Mouse (Mus musculus) B cell, adult 2 months (primary cell): Measurements from ENCODE around the gene Traf3ip2.

Experiments used
- DNase-seq, 2 experiments: peaks; one replicate each; pipeline ENCODE4 v3.0.0; 2022

Traf3ip2 gene

DNA sequence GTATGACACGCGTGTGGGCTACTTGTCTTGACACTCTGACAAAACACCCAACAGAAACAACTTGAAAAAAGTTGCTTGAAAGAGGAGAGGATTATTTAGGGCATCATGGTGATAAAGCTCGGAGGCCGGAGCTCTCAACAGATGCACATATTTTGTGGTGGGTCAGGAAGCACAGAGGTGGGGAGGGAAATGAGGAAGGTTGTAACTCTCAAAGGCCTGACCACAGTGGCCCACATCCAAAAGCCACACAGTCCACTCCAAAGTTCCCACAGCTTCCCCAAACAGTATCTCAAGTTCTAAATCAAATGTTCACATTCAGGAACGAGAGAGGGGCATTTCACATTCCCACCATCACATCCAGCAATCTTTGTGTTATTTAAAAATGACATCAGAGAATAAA lies 11.7 kb upstream of the Traf3ip2 start:
- no peak for DNase-seq

DNA sequence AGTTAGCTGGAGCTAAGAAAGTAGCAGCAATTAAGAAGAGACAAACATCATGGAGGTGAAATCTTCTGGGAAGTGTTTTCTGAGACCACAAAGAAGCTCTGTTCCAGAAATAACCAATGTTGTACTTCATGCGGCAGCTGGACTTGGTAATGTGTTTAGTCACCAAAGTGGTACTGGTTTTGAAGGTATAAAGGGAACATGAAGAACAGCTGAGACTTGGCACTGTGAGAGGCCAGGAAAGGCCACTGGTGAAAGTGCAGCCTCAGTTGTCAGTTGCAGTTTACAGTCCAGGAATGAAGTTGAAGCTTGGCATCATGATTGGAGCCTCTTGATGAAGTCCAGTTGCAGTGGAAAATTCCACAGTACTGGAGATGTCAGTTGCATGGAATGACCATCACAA lies 6.3 kb upstream of the Traf3ip2 start:
- no peak for DNase-seq

DNA sequence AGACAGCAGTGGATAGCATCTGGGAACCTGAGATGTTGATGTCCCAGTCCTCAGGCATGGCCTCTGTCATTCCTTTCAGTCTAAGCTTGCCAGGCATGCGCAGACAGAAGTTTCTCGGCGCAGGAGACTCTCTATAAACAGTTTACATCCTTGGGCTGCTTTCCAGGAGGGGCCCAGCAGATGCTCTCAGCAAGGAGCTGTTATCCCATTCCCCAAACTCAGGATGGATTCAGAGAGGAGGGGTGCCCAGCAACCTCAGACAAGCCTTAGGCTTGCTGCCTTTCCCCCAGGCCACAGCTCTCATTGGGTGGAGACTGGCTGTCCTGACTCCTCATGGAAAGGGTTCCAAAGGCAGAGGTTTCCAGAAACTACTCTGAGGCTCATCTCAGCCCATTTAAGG lies 1.5 kb upstream of the Traf3ip2 start:
- DNase-seq, result no peak

DNA sequence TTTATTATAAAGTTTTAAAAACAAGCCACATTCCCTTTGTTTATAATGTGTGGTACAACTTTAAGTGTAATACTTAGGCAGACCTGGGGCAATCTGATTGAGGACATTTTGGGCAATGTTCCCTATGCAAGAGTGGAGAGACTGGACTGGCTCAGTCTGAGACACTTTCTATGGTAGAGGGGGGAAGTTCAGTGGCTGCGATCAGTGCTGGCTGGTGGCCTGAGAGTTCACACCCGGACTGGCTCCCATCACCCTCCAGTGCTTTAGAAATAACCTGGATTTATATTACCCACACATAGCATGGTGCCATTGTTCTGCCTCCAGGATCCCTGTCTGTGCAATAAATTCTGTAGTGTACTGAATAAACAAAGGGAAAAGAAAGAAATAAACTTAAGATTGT lies 603 bp upstream of the Traf3ip2 start:
- no peak for DNase-seq

DNA sequence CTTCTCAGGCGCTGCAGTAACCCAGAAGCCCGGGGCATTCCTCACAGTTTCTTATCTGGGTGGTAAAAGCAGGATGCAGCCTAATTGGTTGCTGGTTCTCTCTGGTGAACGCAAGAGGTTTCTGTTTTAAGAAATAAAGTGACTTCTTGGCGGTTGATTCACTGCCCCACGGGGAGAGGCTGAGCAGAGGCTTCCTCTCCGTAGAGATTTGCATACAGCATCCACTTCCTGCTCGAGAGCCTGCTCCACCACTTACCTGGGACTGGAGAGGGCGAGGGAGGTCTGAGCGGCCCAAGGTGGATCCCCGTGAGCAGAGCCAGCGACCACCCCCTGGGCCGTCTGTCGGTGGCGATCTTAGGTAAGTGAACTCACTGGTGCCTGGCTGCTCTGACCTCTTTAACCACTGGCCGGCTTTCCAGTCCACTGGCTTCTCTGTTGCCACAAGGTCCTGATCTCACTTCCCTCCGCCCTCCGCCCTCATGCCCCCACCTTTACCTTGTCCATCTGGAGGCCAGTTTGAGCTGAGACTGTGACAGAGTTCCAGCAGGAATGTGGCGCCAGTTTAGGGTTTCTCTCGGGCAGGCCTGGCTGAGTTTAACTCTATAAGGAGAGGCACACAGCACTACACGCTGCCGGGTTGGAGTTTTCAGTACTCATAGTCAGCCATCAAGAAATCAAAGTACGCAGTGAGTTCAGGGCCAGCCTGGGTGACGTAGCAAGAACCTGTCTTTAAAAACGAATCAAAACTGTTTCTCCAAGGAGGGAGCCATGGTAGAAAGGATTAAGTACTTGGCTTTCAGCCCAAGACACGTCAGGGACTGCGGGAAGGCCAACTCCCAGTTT lies 476 bp downstream of the Traf3ip2 start:
- DNase-seq, result peak; percentile 83 to 85

DNA sequence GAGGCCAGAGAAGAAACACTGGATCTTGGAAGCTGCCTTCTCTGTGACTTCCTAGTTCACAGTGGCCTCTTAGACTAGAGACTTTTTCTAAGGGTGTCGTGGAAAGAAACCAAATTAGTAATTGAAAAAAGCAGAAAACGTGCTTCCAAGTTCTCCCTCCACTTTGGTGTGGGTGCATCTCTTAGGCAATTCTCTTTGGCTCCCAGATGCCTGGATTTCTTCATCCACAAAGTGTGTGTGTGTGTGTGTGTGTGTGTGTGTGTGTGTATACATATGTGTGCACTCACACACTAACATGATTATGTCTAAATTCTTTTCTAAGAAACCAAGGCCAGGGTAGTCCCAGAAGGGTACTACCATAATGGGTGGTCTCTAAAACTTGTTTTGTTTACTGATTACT lies 1.2 kb downstream of the Traf3ip2 start:
- DNase-seq, result no peak

DNA sequence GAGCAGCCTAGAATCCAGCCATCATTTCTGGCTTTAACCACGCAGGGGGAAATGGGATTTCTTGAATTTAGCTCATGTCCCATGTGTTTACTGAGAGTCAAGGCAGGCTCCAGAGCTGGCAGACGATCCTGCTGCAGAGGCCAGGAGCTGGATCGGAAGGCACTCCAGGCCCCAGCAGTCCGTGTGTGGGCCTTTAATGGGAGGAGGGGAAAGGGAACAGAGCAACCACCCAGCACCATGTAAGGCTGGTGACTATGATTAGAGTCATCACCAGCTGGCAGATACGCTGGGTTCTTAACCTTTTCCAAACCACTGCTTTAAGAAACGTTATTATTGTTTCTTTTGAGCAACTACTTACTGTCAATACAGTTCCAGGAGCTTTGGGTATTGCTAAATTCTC lies 1.9 kb downstream of the Traf3ip2 start:
- DNase-seq, result no peak

DNA sequence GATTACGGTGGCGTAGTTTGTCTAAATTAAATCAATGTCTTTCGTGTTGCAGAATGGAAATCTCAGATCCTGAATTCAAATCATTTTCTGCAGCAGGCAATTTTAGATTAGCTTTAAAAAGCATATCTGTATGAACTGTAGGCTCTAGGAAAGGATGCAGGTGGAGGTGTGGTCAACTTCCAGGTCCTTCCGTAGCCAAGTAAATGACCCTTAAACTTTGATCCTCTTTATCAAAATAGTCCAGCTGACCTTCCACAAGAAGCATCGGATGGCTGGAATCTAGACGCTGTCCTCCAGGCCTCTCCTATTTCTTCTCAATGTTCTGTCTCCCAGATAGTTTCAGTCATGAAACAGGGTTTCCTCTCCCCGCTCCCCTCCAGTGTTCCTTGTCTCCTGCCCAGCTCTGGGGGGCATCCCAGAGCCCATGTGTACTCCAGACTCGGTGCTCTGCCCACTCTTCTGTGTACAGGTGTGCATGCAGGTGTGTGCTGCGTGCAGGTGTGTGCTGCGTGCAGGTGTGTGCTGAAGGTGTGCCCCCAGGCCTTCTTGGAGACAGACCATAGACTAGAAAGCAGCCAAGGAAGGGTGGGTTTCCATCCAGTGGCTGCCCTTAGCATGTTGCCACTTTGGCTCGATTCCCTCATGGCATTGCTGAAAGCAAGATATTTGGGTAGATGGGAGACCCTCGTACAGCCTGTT lies 2.9 kb downstream of the Traf3ip2 start:
- DNase-seq, result no peak

DNA sequence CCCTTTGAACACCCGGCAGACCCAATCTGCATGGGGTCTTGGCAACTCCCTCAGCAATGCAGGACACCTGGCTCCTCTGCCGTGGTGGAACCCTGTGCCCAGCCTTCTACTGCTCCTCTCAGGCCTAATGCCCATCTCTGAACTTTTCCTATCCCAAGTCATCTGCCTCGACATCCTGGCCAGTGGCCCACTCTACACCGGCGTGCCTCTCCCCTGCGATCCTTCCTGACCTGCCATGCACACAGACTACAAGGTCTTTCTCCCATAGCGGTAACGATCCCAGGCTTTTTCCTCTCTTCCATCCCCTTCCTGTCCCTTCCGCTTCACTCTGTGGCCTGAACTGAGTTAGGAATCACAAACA lies 3.5 kb downstream of the Traf3ip2 start:
- DNase-seq, result no peak

DNA sequence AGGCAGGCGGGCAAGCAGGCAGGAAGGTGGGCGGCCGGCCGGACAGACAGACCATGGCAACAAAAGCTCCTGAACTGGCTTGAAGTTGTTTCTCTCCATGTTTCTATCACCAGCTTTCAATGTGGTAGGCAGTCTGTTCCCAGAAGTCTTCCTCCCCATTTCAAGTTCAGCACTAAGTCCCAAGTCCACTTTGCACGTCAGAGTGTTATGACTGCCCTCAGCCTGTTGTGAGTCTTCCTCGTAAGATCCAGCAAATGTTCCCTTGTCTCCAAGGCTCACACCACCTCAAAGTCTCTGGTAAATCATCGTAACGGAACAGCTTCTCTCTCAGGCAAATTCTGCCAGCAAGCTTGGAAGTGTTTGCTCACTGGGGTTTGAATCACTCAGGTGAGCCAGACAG lies 3.9 kb downstream of the Traf3ip2 start:
- DNase-seq, result no peak

DNA sequence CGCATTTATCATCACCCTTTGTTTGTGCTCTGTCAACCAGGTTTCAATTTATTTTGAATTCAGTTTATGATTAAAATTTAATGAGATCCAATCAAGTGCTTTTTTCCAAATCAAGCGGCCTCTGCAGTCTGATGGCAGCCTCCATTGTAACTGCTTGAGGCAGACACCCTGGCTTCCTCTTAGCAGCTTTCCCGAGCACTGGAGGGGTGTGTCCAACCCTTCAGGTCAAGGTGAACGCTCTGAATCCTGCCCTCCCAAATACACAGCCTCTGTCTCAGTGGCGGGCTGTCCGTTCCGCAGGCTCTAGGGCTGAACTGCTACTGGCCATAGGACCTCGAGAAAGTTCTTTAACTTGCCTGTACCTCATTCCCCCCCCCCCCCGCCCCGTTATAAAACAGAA lies 5.7 kb downstream of the Traf3ip2 start:
- DNase-seq, result no peak

DNA sequence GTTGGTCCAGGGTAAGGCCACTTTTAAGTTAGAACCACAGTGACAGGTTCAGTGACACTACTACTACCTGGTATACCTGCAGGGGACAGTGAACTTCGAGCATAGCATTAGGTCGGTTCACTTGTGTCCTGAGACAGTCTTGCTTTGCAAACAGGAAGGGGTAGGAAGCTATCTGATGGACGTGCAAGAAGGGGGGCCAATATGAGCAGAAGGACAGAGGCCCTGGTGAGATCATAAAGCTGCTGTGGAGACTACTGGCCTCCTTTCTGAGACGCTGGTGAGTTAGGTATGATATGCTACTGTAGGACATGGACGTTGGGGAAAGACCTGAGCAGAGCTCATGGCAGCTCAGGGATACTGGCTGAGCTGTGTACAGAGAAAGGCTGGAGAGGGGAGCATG lies 7.9 kb downstream of the Traf3ip2 start:
- no peak for DNase-seq

DNA sequence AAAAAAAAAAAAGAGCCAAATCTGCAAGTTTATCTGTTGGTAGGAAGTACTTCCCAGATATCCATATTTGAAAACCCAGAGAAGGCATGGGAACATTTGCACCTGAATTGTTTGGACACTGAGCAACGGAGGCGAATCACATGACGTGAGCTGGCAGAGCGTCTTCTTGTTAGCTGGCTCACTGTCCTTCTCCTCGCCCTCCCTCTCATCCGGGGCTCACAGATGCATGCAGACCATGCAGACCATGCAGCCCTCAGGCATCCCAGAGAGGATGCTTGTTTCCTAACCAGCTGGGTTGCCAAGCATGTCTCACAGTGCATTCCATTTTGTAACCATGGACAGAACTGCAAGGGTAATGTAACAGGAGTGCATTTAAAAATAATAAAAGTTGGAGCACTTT lies 11.1 kb downstream of the Traf3ip2 start:
- no peak for DNase-seq

DNA sequence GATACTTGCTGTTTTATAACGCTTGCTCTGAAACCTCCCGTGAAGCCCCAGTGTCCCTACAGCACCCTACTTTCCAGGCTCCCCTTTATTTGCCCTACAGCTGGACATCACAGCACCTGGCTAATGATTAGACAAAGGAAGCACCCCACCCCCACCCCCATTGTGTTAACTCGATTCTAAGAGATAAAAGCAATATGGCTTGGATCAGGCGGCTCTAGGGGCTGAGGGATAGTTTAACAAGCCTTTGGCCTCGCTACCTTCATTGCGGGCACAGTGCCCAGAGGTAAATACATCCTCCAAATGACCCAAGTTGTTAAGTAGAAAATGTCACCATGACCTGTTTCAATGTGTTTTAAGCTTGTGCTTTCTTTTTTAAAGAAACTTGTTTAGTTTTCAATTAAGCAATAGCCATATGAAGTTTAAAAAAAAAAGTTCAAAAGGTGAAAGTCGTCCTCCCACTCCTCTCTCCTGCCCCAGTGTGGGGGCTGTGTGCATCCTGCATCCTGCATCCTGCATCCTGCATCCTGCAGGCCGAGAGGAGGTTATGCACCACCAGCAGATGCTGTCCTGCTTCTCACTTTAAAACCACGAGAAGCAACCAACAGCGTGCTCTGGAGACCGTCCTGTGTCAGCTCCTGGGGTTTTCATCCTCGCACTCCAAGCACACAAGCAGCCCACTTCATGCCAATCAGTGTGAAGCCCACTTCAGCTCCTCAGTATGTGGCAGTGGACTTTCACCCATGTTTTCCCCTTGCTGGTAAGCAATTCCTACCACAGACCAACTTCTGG lies 12.3 kb downstream of the Traf3ip2 start:
- DNase-seq, result no peak

DNA sequence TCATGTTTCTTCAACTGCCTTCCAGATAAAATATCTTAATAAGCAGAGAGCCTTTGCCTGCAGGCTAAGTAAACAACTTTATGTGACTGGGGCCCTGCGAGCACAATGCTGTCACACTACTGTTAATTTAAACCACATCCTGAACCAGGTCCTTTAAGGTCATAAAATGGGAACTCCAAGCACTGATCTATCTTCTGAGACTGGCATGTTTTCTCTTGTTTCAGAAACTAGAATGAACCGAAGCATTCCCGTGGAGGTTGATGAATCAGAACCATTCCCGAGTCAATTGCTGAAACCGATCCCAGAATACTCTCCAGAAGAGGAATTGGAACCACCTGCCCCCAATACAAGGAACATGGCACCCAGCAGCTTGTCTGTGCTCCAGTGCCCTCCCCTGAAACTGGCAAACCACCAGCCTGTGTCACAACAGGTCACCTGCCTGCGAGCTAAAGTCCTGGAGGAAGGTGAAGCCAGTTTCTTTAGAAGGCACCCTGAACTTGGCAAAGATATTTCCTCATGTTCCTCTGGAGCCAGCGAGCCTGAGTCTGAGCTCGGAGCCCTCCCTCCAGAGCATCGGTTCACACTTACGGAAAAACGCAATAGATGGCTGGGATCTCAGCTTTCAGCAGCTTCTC lies 13.0 kb downstream of the Traf3ip2 start:
- peak; percentile 15 to 21 for DNase-seq

DNA sequence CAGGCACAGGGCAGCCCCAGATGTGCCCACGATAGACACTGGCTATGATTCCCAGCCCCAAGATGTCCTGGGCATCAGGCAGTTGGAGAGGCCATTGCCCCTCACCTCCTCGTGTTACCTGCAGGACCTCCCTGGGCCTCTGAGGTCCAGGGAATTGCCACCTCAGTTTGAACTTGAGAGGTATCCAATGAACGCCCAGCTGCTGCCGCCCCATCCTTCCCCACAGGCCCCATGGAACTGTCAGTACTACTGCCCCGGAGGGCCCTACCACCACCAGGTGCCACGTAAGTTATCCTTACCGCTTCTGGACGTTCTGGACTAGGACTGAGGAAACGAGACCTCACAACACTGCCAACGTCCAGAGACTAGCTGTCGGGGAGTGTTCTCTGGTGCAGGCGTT lies 13.6 kb downstream of the Traf3ip2 start:
- DNase-seq, result no peak

DNA sequence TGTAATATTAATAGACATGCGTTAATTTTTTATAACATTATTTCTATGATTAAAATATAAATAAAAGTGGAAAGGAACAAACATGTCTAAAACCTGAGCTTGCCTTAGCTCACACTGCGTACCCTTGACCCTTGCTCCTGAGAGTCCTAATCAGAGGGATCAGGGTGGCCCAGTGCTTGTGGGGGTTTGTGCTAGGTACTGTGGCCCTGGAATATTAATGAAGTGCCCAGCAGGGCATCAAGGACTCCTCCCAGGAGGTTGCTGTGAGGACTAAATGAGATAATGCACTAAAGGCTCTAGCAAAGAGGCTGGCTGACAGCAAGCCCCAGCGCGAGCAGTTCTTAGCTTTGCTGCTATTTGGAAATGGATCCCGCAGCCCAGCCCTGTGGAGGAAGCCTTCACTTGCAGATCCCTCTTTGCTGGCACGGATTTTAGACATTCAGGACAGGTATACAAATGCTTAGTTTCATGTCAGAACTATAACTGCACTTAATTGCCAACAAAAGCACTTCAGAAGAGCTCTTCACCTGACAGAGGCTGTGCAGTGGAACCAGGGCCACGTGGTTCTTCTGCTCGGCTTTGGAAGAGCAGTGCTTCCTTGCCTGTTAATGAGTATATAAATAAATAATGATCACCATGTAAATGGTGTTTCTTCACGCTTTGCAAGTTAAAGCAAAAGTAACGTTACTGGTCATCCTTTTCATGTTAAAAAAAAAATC lies 16.2 kb downstream of the Traf3ip2 start:
- no peak for DNase-seq

DNA sequence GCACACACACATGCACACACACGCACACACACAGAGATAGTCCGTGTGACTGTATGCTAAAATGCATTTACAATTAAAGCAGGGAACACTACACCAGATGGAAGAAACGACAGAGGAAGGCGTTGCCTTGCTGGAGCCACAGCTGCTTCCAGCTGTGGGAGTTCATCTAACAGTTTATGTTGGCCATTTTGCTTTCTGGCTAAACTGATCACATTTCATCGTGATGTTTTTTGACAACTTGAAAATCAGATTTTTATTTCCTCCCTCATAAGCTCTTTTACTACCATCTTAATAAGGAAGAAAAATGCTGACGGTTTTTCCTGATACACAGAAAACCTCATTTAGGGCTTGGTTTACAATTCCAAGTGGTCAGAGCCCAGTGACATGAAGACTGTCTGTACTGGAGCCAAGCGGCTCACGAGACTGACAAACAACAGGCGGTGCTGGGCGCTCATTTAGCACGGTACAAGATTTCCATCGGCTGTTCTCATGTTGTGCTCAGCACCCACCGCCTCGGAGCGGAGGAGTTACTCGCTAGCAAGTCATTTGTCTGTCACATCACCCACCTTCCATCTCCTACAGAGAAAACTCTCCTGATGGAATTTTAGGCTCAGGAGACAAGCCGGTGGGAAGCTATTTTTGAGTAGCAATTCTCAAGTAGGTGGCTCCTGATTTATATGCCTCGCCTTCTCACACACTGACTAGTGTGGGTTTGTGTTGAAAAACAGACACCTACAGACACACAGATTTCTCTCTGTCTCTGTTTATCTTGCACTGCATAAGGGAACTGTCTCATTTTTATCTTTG lies 17.2 kb downstream of the Traf3ip2 start:
- DNase-seq, result no peak

DNA sequence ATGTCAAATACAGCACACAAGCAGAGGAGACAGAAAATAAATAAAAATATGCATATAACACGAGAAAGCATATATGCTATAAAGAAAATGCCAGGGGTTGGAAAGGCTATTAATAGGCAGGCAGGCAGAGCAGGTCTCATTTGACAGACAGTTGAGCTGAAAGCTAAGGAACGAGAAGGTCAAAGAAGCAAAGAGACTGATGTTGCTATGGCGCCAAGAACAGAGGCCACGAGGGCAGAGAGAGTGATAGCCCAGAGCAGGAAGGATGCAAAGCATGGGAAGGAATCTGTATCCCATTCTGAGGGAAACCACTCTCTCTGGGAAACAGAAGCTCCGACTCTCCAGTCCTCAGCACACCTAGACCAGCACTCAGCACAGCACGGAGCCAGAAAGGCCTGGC lies 18.1 kb downstream of the Traf3ip2 start:
- DNase-seq, result no peak

DNA sequence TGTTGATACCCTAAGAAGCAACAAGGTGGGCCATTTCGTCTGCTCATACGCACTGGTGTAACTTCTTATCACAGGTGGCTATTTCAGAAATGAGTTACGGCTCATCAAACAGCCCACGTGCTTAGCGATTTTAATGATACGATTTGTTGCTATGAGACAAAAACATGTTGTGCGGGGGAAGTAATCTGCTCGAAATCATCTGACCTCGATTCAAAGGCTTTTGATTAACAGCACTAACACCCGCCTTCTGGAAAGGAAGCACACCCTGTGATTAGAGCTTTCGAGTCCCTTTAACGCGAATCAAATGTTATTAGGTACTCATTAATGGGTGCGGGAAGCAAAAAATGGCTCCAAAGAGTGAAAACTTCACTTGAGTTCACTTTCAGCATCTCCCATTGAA lies 18.9 kb downstream of the Traf3ip2 start:
- DNase-seq, result no peak

DNA sequence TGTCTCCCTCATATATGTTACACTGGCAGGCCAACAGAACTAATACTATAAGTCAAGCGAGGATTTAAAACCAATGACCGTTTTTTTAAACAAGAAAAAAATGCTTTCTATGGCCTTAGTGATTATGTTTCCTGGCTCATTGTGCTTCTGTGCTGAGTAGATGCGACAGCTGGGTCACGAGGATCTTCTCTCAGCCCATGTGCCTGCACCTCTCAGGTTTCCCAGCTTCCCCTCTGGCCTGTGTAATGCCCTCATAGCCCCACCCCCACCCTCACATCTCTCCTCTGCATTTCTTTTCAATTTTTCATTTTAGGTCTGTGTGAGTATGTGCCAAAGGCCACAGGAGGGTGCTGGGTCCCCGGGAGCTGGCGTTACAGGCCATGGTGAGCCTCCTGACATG lies 20.6 kb downstream of the Traf3ip2 start:
- DNase-seq, result no peak
